Mouse (Mus musculus) left cerebral cortex, adult 2 months (tissue): ENCODE data around the gene Srbd1. TPM values are rescaled to one million over a fixed set of nuclear protein-coding genes. Genes with fewer than 3 reads are reported as not detected.

Source experiments
- DNase-seq, 2 experiments: peaks; one replicate each; pipeline ENCODE4 v3.0.0; 2021 to 2022; ENCODE audit warnings: low spot score in 2 of 2, mixed read lengths in 1 of 2; ENCODE audit errors: extremely low spot score in 1 of 2
- H3K27ac ChIP-seq: fragments of 200-600 bp; 2 replicates; pipeline ENCODE4 v1.8.1; 2022
- H3K4me3 ChIP-seq: fragments of 200-600 bp; 2 replicates; pipeline ENCODE4 v1.8.1; 2022
- CTCF ChIP-seq: fragments of 200-600 bp; IDR thresholded peaks from 2 replicates; pipeline ENCODE4 v1.8.1; 2022; ENCODE audit warnings: antibody characterized with exemption, mild to moderate bottlenecking, moderate library complexity
- intact Hi-C: fragments of 180-260 bp; cut with DNase I; formaldehyde crosslinking; loops from one replicate; pipeline ENCODE4 v1.15.1; 2025
- total RNA-seq, 2 experiments: library from RNA; stranded (reverse); gene quantifications; 2 replicates each; pipeline ENCODE4 v1.2.3; 2021

Srbd1 gene
- total RNA-seq, 2 experiments from 2014 or later, result 12.7 to 16.5 TPM

- TF ChIP-seq CTCF, result no peak
- no peak overlapping the region for H3K27ac ChIP-seq
- DNase-seq, result no peak
- intact Hi-C loops, result no loop called here
- no peak overlapping the region for H3K4me3 ChIP-seq
Observed at GRCm38 (mm10) chr17:86027577-86028199, 117.3 kb downstream of the Srbd1 start.

GRCm38 (mm10) chr17:86024589-86024988, 120.4 kb downstream of the Srbd1 start:
- DNase-seq, result no peak
- TF ChIP-seq CTCF, result no peak
- intact Hi-C loops, result no loop called here
- Histone ChIP-seq H3K27ac (no peak overlapping the region), H3K4me3 (no peak overlapping the region)

DNA sequence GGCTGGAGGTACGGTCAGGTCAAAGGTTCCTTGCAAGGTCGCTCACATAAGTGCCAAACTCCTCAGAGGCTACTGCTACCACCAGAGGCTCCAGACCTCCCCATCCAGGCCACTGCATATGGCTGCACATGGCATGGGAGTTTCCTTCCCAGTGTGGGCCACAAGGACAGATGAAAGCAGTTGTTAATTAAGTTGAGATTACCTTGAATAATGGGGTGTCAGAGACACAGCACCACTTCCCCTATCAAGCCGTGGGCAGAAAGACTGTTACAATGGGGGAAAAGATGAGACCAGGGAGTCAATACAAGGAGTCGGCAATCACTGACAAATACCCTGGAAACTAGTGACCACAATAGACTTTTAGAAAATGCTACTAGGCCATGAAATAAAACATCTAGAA, 122.6 kb downstream of the Srbd1 start:
- intact Hi-C loops, result no loop called here
- DNase-seq, result no peak
- H3K27ac ChIP-seq, result no peak overlapping the region
- TF ChIP-seq CTCF, result no peak
- H3K4me3 ChIP-seq, result no peak overlapping the region

DNA sequence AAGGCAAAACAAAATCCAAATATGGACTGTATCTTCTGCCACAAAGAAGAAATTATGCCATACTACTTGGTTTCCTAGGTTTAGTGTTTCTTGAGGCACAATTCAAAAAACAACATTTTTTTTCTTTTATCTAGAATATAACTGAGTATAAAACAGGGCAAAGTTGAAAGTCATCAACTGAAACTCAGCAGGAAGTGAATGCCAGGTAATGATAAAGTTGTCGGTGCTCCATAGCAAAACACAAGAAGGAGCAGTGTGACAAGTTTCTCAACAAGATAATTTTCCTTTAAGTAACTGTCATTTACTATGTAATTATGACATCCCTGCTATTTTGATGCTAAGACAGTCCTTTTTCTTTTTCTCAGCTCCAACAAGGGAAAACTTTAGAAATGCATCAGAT, 123.2 kb downstream of the Srbd1 start:
- TF ChIP-seq CTCF, result no peak

GRCm38 (mm10) chr17:86021231-86021630, 123.7 kb downstream of the Srbd1 start:
- no peak for TF ChIP-seq CTCF
- DNase-seq, result no peak
- Histone ChIP-seq H3K4me3 (no peak overlapping the region), H3K27ac (no peak overlapping the region)
- intact Hi-C loops, result no loop called here

More for the DNA sequence above, 123.2 kb downstream of the Srbd1 start:
- intact Hi-C loops, result no loop called here
- Histone ChIP-seq H3K4me3 (no peak overlapping the region), H3K27ac (no peak overlapping the region)
- DNase-seq, result no peak

GRCm38 (mm10) chr17:86019793-86020192, 125.2 kb downstream of the Srbd1 start:
- TF ChIP-seq CTCF, result no peak
- intact Hi-C loops, result no loop called here
- Histone ChIP-seq H3K27ac (no peak overlapping the region), H3K4me3 (no peak overlapping the region)
- DNase-seq, result no peak

DNA sequence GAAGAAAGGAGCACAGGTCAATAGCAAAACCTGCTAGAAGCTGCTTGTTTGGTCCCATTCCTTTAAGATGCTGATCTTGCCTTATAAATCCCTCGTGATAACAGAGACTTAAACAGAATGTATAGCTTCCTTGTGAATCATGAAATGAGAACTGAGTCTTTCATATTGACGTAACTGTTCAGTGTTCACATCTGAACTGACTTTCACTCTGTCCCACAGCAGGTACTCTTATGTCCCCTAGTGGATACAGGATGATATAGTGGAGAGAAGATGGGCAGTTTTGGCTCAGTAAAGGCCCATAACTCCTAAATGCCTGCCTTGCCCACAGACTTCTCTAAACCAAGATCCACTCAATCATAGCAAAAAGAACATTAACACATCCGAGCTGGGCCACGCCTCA, 130.7 kb downstream of the Srbd1 start:
- no peak overlapping the region for H3K27ac ChIP-seq
- H3K4me3 ChIP-seq, result no peak overlapping the region
- intact Hi-C loops, result loop anchor here (5.0 kb wide), 1 partner anchor 347 kb away; no protein-coding TSS in a partner anchor
- DNase-seq, result no peak
- peak; percentile 51 for TF ChIP-seq CTCF

GRCm38 (mm10) chr17:86012576-86012975, 132.4 kb downstream of the Srbd1 start:
- H3K27ac ChIP-seq, result no peak overlapping the region
- intact Hi-C loops, result loop anchor here (5.0 kb wide), 1 partner anchor 345 kb away; no protein-coding TSS in a partner anchor
- TF ChIP-seq CTCF, result no peak
- H3K4me3 ChIP-seq, result no peak overlapping the region
- DNase-seq, result no peak

DNA sequence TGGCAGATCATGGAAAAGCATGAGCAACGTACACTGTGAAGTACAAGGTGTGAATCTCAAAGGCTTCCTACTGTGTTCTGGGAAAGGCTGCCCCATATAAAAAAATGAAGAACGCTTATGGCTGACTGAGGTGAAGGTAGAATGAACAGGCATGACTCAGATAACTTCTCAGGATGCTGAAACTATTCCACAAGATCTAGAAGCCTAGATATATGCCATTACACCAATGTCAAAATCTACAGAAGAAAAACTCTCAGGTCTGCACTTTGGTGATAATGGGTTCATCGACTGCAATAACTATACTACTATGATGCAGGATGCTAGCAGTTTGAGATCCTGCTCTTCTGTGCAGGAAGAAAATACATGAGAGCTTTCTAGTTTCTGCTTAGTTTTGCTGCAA, 133.1 kb downstream of the Srbd1 start:
- no peak for DNase-seq
- H3K4me3 ChIP-seq, result no peak overlapping the region
- H3K27ac ChIP-seq, result no peak overlapping the region
- no peak for TF ChIP-seq CTCF
- intact Hi-C loops, result loop anchor here (5.0 kb wide), 1 partner anchor 345 kb away; no protein-coding TSS in a partner anchor

DNA sequence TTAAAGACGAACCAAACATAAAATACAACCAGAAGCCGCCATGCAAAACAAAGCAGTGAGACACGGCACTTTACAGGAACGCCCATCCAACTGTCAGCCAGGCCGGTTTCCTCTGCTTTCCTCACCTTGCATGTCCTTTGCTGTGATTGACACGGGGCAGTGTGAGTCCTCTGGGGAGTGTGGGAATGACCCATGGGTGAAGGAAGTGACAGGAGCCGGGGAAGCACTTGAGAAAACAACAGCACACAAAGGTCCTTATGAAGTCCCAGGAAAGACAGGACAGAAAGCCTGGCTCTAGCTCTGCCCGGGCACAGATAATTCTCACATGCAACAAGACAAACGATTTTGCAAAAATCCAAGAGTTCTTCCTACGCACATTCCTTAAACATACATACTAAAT, 136.6 kb downstream of the Srbd1 start:
- DNase-seq, result no peak
- H3K4me3 ChIP-seq, result no peak overlapping the region
- H3K27ac ChIP-seq, result no peak overlapping the region
- intact Hi-C loops, result no loop called here
- TF ChIP-seq CTCF, result no peak

- intact Hi-C loops, result no loop called here
- H3K4me3 ChIP-seq, result no peak overlapping the region
- TF ChIP-seq CTCF, result no peak
- no peak overlapping the region for H3K27ac ChIP-seq
- no peak for DNase-seq
Observed at GRCm38 (mm10) chr17:86002113-86002512, 142.9 kb downstream of the Srbd1 start.

- Histone ChIP-seq H3K4me3 (no peak overlapping the region), H3K27ac (no peak overlapping the region)
- no peak for TF ChIP-seq CTCF
- DNase-seq, result no peak
- intact Hi-C loops, result no loop called here
Observed at GRCm38 (mm10) chr17:86001667-86002066, 143.3 kb downstream of the Srbd1 start.

DNA sequence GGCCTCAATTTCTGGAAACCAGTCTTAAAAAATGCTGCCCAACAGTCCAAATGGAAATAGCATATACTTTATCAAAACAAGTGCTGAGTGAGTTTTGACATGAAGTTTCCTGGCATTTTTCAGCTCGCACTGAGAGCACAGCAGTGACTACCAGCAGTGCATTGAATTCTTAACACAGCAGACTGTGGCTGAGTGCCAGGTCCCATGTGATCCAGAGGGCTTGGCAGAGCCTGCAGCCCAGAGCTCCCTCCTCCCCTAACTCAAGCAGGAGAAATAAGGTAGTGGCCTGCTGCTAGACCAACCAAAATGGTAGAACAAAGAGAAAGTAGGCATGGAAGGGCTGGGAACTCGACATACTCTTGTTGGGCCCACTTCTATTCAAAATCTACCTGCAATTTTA, 149.2 kb downstream of the Srbd1 start:
- Histone ChIP-seq H3K27ac (no peak overlapping the region), H3K4me3 (no peak overlapping the region)
- DNase-seq, result peak; percentile 32 to 39
- TF ChIP-seq CTCF, result no peak
- intact Hi-C loops, result no loop called here
